ENCODE assay signal across 9 mouse cellular contexts in the genomic region with DNA sequence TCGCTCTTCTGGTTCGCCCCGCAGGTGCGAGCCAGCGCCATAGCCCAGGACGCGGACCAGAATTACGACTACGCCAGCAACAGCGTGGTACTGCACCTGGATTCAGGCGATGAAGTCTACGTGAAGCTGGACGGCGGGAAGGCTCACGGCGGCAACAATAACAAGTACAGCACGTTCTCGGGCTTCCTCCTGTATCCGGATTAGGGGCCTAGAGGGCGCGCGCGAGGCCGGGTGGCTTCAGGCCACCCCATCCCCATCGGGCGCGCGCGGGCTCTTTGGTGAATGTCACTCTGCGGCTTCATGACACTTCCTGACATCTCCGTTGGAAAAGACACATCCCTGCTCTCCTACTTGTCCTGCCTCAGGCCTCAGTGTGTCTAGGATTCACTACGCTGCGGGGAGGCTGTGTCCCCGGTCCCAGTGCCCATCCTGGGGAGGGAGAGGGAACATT. TPM values are rescaled to one million over a fixed set of nuclear protein-coding genes. Genes with fewer than 3 reads are reported as not detected.
A peak's percentile ranks its signal among the peaks of the same experiment; 100 is the strongest.
DNase-seq lines count a peak whose midpoint lies in the region; ATAC-seq and TF ChIP-seq lines count a peak whose summit lies in the region.
"Had no signal": no experiment of that assay in that cellular context is flagged by ENCODE, and none has a peak within 500 bp of the region (broad histone marks: within the 10 kb centered on the region; RNA-seq: fewer than 3 reads in every experiment).

No protein-coding gene starts in this region.

- 0 out of 2 replicates have a peak, but pooled peaks have one; percentile 17 for ATAC-seq in kidney, embryonic 14.5 days (ENCODE audit: low FRiP score, low TSS enrichment)
- 0 out of 2 replicates have a peak, but pooled peaks have one; percentile 29 for ATAC-seq in forebrain, embryonic 14.5 days
- no peak for ATAC-seq in intestine, embryonic 14.5 days (replicated peaks; ENCODE audit: low FRiP score, low TSS enrichment, low read depth)
- no peak for ATAC-seq in lung, postnatal 0 days
- ATAC-seq in stomach, embryonic 14.5 days (ENCODE audit: insufficient number of reproducible peaks, insufficient read depth, low FRiP score, low read depth) = no peak

- H3K27ac ChIP-seq in kidney, embryonic 14.5 days (ENCODE audit: low read depth, low read length) = no peak overlapping the region
- H3K27ac ChIP-seq in forebrain, embryonic 14.5 days (ENCODE audit: low read depth, low read length) = no peak overlapping the region
- no peak overlapping the region for H3K27ac ChIP-seq in intestine, embryonic 14.5 days (ENCODE audit: low read depth)
- no peak overlapping the region for H3K27ac ChIP-seq in lung, postnatal 0 days (ENCODE audit: low read length)
- no peak overlapping the region for H3K27ac ChIP-seq in stomach, embryonic 14.5 days (ENCODE audit: low read length)

- H3K4me3 ChIP-seq in kidney, embryonic 14.5 days (ENCODE audit: low read length) = peak overlapping the region; percentile 30
- peak overlapping the region; percentile 23 for H3K4me3 ChIP-seq in forebrain, embryonic 14.5 days (ENCODE audit: low read depth, low read length)
- H3K4me3 ChIP-seq in intestine, embryonic 14.5 days (ENCODE audit: low read depth, low read length) = peak overlapping the region; percentile 23
- H3K4me3 ChIP-seq in lung, postnatal 0 days (ENCODE audit: low read depth, low read length) = peak overlapping the region; percentile 10; the same call in 1 of the 2 replicates
- H3K4me3 ChIP-seq in stomach, embryonic 14.5 days (ENCODE audit: low read depth, low read length) = peak overlapping the region; percentile 21

- H3K36me3 ChIP-seq in kidney, embryonic 14.5 days (ENCODE audit: control insufficient read depth, insufficient read depth, low read length) = no peaks in the 10 kb centered on the region
- H3K36me3 ChIP-seq in forebrain, embryonic 14.5 days (ENCODE audit: control insufficient read depth, insufficient read depth, low read length) = no peaks in the 10 kb centered on the region
- no peaks in the 10 kb centered on the region for H3K36me3 ChIP-seq in intestine, embryonic 14.5 days (ENCODE audit: control insufficient read depth, insufficient read depth, low read length)
- H3K36me3 ChIP-seq in lung, postnatal 0 days (ENCODE audit: insufficient read depth, low read length) = no peaks in the 10 kb centered on the region
- H3K36me3 ChIP-seq in stomach, embryonic 14.5 days (ENCODE audit: control insufficient read depth, insufficient read depth, low read length) = no peaks in the 10 kb centered on the region

- H3K9me3 ChIP-seq in kidney, embryonic 14.5 days (ENCODE audit: control insufficient read depth, low read length) = no peaks in the 10 kb centered on the region
- no peaks in the 10 kb centered on the region for H3K9me3 ChIP-seq in forebrain, embryonic 14.5 days (replicated peaks; ENCODE audit: control insufficient read depth, low read length)
- no peaks in the 10 kb centered on the region for H3K9me3 ChIP-seq in intestine, embryonic 14.5 days (ENCODE audit: control insufficient read depth, low read length)
- no peaks in the 10 kb centered on the region for H3K9me3 ChIP-seq in lung, postnatal 0 days (ENCODE audit: low read length)
- H3K9me3 ChIP-seq in stomach, embryonic 14.5 days (ENCODE audit: control insufficient read depth, low read depth, low read length) = no peaks in the 10 kb centered on the region

- no peak for TF ChIP-seq EP300 in lung, postnatal 0 days (IDR thresholded peaks at IDR 0.05)

- peaks cover 13% of the 10 kb centered on the region; the same call in 1 of the 2 replicates for H3K4me1 ChIP-seq in kidney, embryonic 14.5 days (ENCODE audit: control insufficient read depth, insufficient read depth, low read length)
- peaks cover 11% of the 10 kb centered on the region for H3K4me1 ChIP-seq in forebrain, embryonic 14.5 days (ENCODE audit: control insufficient read depth, insufficient read depth, low read length)
- H3K4me1 ChIP-seq in intestine, embryonic 14.5 days (replicated peaks; ENCODE audit: control insufficient read depth, insufficient read depth, low read length) = peaks cover 5% of the 10 kb centered on the region; the same call in 1 of the 2 replicates
- no peaks in the 10 kb centered on the region for H3K4me1 ChIP-seq in lung, postnatal 0 days (ENCODE audit: insufficient read depth, low read depth, low read length)
- H3K4me1 ChIP-seq in stomach, embryonic 14.5 days (ENCODE audit: control insufficient read depth, insufficient read depth, low read length) = 0 out of 2 replicates have a peak, but pooled peaks cover 2% of the 10 kb centered on the region

- H3K9ac ChIP-seq in kidney, embryonic 14.5 days (ENCODE audit: low read depth, low read length) = no peak overlapping the region
- H3K9ac ChIP-seq in forebrain, embryonic 14.5 days (ENCODE audit: low read length) = peak overlapping the region; percentile 43
- no peak overlapping the region for H3K9ac ChIP-seq in intestine, embryonic 14.5 days (ENCODE audit: low read length)
- no peak overlapping the region for H3K9ac ChIP-seq in lung, postnatal 0 days (replicated peaks; ENCODE audit: low read depth)
- no peak overlapping the region for H3K9ac ChIP-seq in stomach, embryonic 14.5 days (replicated peaks; ENCODE audit: low read depth, low read length)

- WGBS in kidney, embryonic 14.5 days = 1% methylated on average over 33 of the region's 34 CpGs
- under 1% methylated on average over 34 of the region's 34 CpGs for WGBS in forebrain, embryonic 14.5 days
- WGBS in intestine, embryonic 14.5 days = under 1% methylated on average over 34 of the region's 34 CpGs
- under 1% methylated on average over 34 of the region's 34 CpGs for WGBS in lung, postnatal 0 days
- under 1% methylated on average over 34 of the region's 34 CpGs for WGBS in stomach, embryonic 14.5 days

- peaks cover 77% of the 10 kb centered on the region for H3K27me3 ChIP-seq in kidney, embryonic 14.5 days (ENCODE audit: control insufficient read depth, insufficient read depth, low read length)
- H3K27me3 ChIP-seq in forebrain, embryonic 14.5 days (replicated peaks; ENCODE audit: control insufficient read depth, insufficient read depth, low read length) = peaks cover 63% of the 10 kb centered on the region
- H3K27me3 ChIP-seq in intestine, embryonic 14.5 days (replicated peaks; ENCODE audit: control insufficient read depth, insufficient read depth, low read length) = peaks cover 85% of the 10 kb centered on the region
- peaks cover 45% of the 10 kb centered on the region for H3K27me3 ChIP-seq in lung, postnatal 0 days (replicated peaks; ENCODE audit: insufficient read depth, low read length)
- peaks cover 60% of the 10 kb centered on the region for H3K27me3 ChIP-seq in stomach, embryonic 14.5 days (ENCODE audit: control insufficient read depth, insufficient read depth, low read length)

- no peak for DNase-seq in kidney, adult 18-20 months
- DNase-seq in adrenal gland, postnatal 10 days = peak; percentile 60
- peak; percentile 57 for DNase-seq in forebrain, embryonic 14.5 days (ENCODE audit: low spot score)
- peak; percentile 59 for DNase-seq in intestine, embryonic 14.5 days (ENCODE audit: low spot score)
- DNase-seq in lung, postnatal 0 days (ENCODE audit: low spot score) = peak; percentile 24
- DNase-seq in right cerebral cortex, postnatal 36 days (ENCODE audit: low spot score in 2 of 2) = no peak

- peak overlapping the region; percentile 43 for H3K4me2 ChIP-seq in kidney, embryonic 14.5 days (replicated peaks; ENCODE audit: low read depth, low read length)
- H3K4me2 ChIP-seq in forebrain, embryonic 14.5 days (ENCODE audit: low read length) = peak overlapping the region; percentile 66
- peak overlapping the region; percentile 49 for H3K4me2 ChIP-seq in intestine, embryonic 14.5 days (ENCODE audit: low read length)
- H3K4me2 ChIP-seq in lung, postnatal 0 days (replicated peaks; ENCODE audit: low read depth, low read length) = peak overlapping the region; percentile 46
- peak overlapping the region; percentile 41 for H3K4me2 ChIP-seq in stomach, embryonic 14.5 days (replicated peaks; ENCODE audit: low read depth, low read length)

- TF ChIP-seq CTCF in lung, postnatal 0 days (IDR thresholded peaks at IDR 0.05) = peak; percentile 34; the same call in 1 of the 2 replicates

RNA-seq across cellular contexts. Expression of gene C1ql2, which starts 2.0 kb away (rescaled TPM):
- polyA plus RNA-seq in kidney, embryonic 14.5 days (2014; fragmentation: Nextera tagmentation; extraction: Ambion mirVana) = not detected in 2 replicates
- under 1 TPM in 1 of 2 experiments, not detected in 1; 0.24 TPM for total RNA-seq in adrenal gland, postnatal 10 days (2021)
- polyA plus RNA-seq in forebrain, embryonic 14.5 days (2014; fragmentation: Nextera tagmentation; extraction: Ambion mirVana) = 0.52 and 1.1 TPM in 2 replicates
- polyA plus RNA-seq in intestine, embryonic 14.5 days (2014; fragmentation: Nextera tagmentation; extraction: Ambion mirVana) = not detected in 2 replicates
- polyA plus RNA-seq in lung, postnatal 0 days (2015; fragmentation: Nextera tagmentation; extraction: Ambion mirVana) = not detected in 2 replicates
- not detected in 2 replicates for polyA plus RNA-seq in stomach, embryonic 14.5 days (2014; fragmentation: Nextera tagmentation; extraction: Ambion mirVana)
- polyA plus RNA-seq: small intestine, adult 2 months had no signal

Comparison
In these comparisons a context has a peak if more than half of its experiments do, and no peak if none do; other contexts are left out.
1. ATAC-seq: peak in kidney, embryonic 14.5 days (single experiment) and forebrain, embryonic 14.5 days (single experiment); none in intestine, embryonic 14.5 days (single experiment), lung, postnatal 0 days (single experiment) and stomach, embryonic 14.5 days (single experiment).
2. DNase-seq: peak in adrenal gland, postnatal 10 days (single experiment), forebrain, embryonic 14.5 days (single experiment), intestine, embryonic 14.5 days (single experiment) and lung, postnatal 0 days (single experiment); none in kidney, adult 18-20 months (single experiment) and right cerebral cortex, postnatal 36 days (0 of 2).
3. Peak in every context shown above with its lines, with median percentiles within 50 percentile points of each other: H3K4me2 ChIP-seq and H3K4me3 ChIP-seq.